Mouse (Mus musculus) heart, postnatal 0 days (tissue): Measurements from ENCODE around the gene Atxn7l3b. TPM values are rescaled to one million over a fixed set of nuclear protein-coding genes. Genes with fewer than 3 reads are reported as not detected.

ENCODE experiments used
- ATAC-seq: fragments of 200-750 bp; cut with Nextera tagmentation; 2 replicates; pipeline ENCODE4 v1.8.0; 2017; ENCODE audit warnings: low read depth, moderate number of reproducible peaks, moderate library complexity; ENCODE audit not compliant: insufficient read depth
- DNase-seq: peaks from one replicate; pipeline ENCODE4 v3.0.0-alpha.2; 2016; ENCODE audit warnings: low spot score
- H3K27ac ChIP-seq: fragments of 300-500 bp; sonication (generic); 2 replicates; pipeline ENCODE4 v1.5.1; 2014; ENCODE audit warnings: low read depth, mild to moderate bottlenecking
- H3K27me3 ChIP-seq: fragments of 300-500 bp; sonication (generic); 2 replicates; pipeline ENCODE4 v1.6.1; 2014; ENCODE audit warnings: low read length, mixed read lengths; ENCODE audit not compliant: control insufficient read depth, insufficient read depth
- H3K36me3 ChIP-seq: fragments of 300-500 bp; sonication (generic); replicated peaks from 2 replicates; pipeline ENCODE4 v1.6.1; 2014; ENCODE audit warnings: low read length, mixed read lengths; ENCODE audit not compliant: control insufficient read depth, insufficient read depth
- H3K4me1 ChIP-seq: fragments of 300-500 bp; sonication (generic); 2 replicates; pipeline ENCODE4 v1.6.1; 2014; ENCODE audit warnings: antibody characterized with exemption; ENCODE audit not compliant: control insufficient read depth, insufficient read depth
- H3K4me2 ChIP-seq: fragments of 300-500 bp; sonication (generic); 2 replicates; pipeline ENCODE4 v1.6.1; 2014; ENCODE audit warnings: low read depth, mild to moderate bottlenecking, low read length, moderate library complexity
- H3K4me3 ChIP-seq: fragments of 300-500 bp; sonication (generic); 2 replicates; pipeline ENCODE4 v1.5.1; 2014; ENCODE audit warnings: low read depth, low read length
- H3K9ac ChIP-seq: fragments of 300-500 bp; sonication (generic); replicated peaks from 2 replicates; pipeline ENCODE4 v1.6.1; 2014; ENCODE audit warnings: low read depth, low read length, mixed read lengths
- H3K9me3 ChIP-seq: fragments of 300-500 bp; sonication (generic); replicated peaks from 2 replicates; pipeline ENCODE4 v1.6.1; 2016; ENCODE audit warnings: low read length; ENCODE audit not compliant: control insufficient read depth
- CTCF ChIP-seq: IDR thresholded peaks from 2 replicates; pipeline ENCODE4 v1.5.1; 2016; ENCODE audit warnings: antibody characterized with exemption, control low read depth, low read depth
- EP300 ChIP-seq: IDR thresholded peaks from 2 replicates; pipeline ENCODE4 v1.6.1; 2016; ENCODE audit warnings: antibody characterized with exemption, low read depth
- WGBS: fragments of 180-500 bp; shearing (Covaris S2); extraction: QIAGEN DNeasy Blood & Tissue Kit; methylation state at CpG from one replicate; pipeline ENCODE4 v1.1.7; 2014; 5-methylcytosine and 5-hydroxymethylcytosine counted together
- polyA plus RNA-seq: library from polyadenylated mRNA; unstranded; fragments of >200 nt; fragmentation: Nextera tagmentation; extraction: Ambion mirVana; gene quantifications from 2 replicates; pipeline ENCODE4 v1.2.1, GENCODE M21; 2015
- total RNA-seq: library from RNA; depleted of rRNA; stranded (reverse); fragments of >200 nt; gene quantifications from 2 replicates; pipeline ENCODE4 v1.2.3, GENCODE M21; 2014; ENCODE audit warnings: low replicate concordance

Gene Atxn7l3b
- total and polyA plus RNA-seq, 2 experiments from 2014 or later: 41.1 to 99.3 TPM

DNA sequence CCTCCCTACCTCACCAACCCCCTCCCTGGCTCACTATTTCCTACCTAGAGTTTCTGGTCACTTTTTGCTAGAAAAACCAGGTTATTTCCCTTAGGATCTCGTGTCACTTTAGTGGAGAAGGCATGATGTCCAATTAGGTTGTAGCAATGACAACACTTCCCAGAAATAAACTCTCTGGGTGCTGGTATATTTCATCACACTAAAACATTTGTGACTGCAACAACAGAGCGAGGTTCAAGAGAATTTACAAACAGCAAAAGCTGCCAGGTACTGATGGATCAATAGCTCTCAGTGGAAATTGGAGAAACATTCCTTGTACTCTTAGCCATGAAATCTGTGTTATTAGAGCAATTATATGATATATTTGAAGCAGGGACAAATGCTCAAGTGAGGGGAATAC is 25.3 kb upstream of the Atxn7l3b start:
- no peaks in the 10 kb centered on the region for H3K9me3 ChIP-seq
- WGBS: 44% methylated on average over 2 of the region's 2 CpGs
- H3K4me1 ChIP-seq: no peaks in the 10 kb centered on the region
- no peak overlapping the region for H3K4me2 ChIP-seq
- H3K27ac ChIP-seq: no peak overlapping the region
- H3K36me3 ChIP-seq: no peaks in the 10 kb centered on the region
- no peaks in the 10 kb centered on the region for H3K27me3 ChIP-seq
- TF ChIP-seq EP300 (no peak), CTCF (no peak)
- H3K9ac ChIP-seq: no peak overlapping the region
- ATAC-seq: no peak
- no peak for DNase-seq
- no peak overlapping the region for H3K4me3 ChIP-seq

GRCm38 (mm10) chr10:112948453-112948852 is 19.7 kb upstream of the Atxn7l3b start:
- 69% methylated on average over 3 of the region's 3 CpGs for WGBS
- no peak overlapping the region for H3K27ac ChIP-seq
- H3K9ac ChIP-seq: no peak overlapping the region
- H3K4me3 ChIP-seq: no peak overlapping the region
- DNase-seq (no peak), ATAC-seq (no peak)
- H3K36me3 ChIP-seq: no peaks in the 10 kb centered on the region
- no peaks in the 10 kb centered on the region for H3K4me1 ChIP-seq
- no peak overlapping the region for H3K4me2 ChIP-seq
- no peaks in the 10 kb centered on the region for H3K27me3 ChIP-seq
- no peaks in the 10 kb centered on the region for H3K9me3 ChIP-seq
- TF ChIP-seq CTCF: no peak
- TF ChIP-seq EP300: no peak

GRCm38 (mm10) chr10:112929222-112929615 is 418 bp upstream of the Atxn7l3b start:
- H3K9ac ChIP-seq: peak overlapping the region; percentile 93
- no peak for ATAC-seq
- peak overlapping the region; percentile 96; the same call in 1 of the 2 replicates for H3K27ac ChIP-seq
- TF ChIP-seq CTCF (no peak), EP300 (no peak)
- peaks cover 17% of the 10 kb centered on the region; the same call in 1 of the 2 replicates for H3K36me3 ChIP-seq
- WGBS: 37% methylated on average over 9 of the region's 9 CpGs
- H3K4me1 ChIP-seq: peaks cover 24% of the 10 kb centered on the region
- no peaks in the 10 kb centered on the region for H3K9me3 ChIP-seq
- peak overlapping the region; percentile 76 for H3K4me2 ChIP-seq
- H3K4me3 ChIP-seq: peak overlapping the region; percentile 83
- H3K27me3 ChIP-seq: no peaks in the 10 kb centered on the region
- DNase-seq: no peak

DNA sequence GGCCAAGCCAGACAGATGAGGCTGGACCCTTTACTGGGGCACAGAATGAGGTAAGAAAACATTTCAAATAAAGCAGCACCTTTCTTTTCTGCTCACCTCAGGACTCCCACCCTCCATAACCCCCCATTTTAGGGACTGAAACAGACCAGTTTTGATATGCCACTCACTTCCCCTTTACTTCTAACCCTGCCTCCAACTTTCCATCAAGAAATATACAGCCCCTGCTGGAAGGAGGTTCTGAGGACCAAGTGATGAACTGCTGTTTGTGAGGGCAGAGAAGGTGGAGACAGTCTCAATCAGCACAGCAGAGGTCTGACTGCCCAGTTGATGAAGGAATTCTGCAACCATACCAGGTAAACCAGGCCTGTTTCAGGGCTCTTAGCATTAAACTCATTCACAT is 1.8 kb downstream of the Atxn7l3b start:
- Histone ChIP-seq H3K27ac (no peak overlapping the region), H3K27me3 (no peaks in the 10 kb centered on the region), H3K9me3 (no peaks in the 10 kb centered on the region), H3K4me2 (peak overlapping the region; percentile 76), H3K9ac (no peak overlapping the region), H3K36me3 (peaks cover 17% of the 10 kb centered on the region; the same call in 1 of the 2 replicates), H3K4me1 (peaks cover 24% of the 10 kb centered on the region), H3K4me3 (no peak overlapping the region)
- TF ChIP-seq EP300: no peak
- TF ChIP-seq CTCF: no peak
- DNase-seq (no peak), ATAC-seq (no peak)

DNA sequence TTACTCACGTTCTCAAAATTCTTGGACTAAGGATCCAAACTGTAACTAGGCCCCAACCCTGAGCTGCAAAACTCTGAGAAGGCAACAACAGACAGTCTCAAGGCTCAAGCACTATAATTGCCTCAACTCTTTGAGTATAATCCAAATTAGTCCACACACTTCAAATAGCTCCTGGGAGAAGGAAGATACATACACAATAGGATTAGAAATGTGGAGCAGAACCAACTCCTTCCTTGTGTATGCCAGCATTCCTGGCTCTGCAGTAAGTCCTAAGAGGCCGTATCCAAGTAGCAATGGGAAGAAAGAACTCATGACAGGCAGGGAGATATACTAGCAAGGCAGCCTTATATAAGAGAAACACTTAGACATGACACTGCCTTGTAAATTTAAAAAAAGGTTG is 2.5 kb downstream of the Atxn7l3b start:
- ATAC-seq: no peak
- no peaks in the 10 kb centered on the region for H3K27me3 ChIP-seq
- H3K4me3 ChIP-seq: no peak overlapping the region
- H3K9me3 ChIP-seq: no peaks in the 10 kb centered on the region
- H3K36me3 ChIP-seq: peaks cover 17% of the 10 kb centered on the region; the same call in 1 of the 2 replicates
- peaks cover 24% of the 10 kb centered on the region for H3K4me1 ChIP-seq
- DNase-seq: no peak
- 79% methylated on average over 2 of the region's 2 CpGs for WGBS
- H3K9ac ChIP-seq: no peak overlapping the region
- H3K4me2 ChIP-seq: peak overlapping the region; percentile 11; the same call in 1 of the 2 replicates
- H3K27ac ChIP-seq: no peak overlapping the region
- TF ChIP-seq EP300 (no peak), CTCF (no peak)

DNA sequence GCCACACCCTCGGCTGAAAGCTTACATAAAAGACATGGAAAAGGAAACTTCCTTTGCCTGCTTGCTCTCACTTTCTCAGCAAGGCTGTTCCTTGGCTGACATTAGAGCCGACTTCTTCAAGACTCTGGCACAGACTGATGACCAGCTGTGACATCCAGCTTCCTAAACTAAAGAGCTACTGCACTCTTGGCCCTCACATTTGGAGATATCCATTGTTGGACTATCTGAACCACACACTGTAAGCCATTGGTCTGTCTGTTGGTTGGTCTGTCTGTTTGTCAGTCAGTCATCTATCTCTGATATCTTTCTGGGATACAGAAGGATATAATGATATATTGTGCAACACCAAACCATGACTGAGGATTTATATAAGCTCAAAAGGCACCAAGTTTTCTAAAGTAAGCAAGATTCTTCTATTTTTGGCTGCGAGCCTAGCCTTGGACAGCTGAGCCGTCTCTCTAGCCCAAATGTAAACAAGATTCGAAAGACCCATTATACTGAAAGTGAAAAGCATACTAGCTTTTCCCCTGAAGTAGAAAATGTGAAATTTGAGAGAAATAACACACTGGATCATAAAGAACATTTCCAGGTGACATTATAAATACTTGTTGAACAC is 12.1 kb downstream of the Atxn7l3b start:
- no peak for ATAC-seq
- no peak for DNase-seq
- TF ChIP-seq EP300: no peak
- TF ChIP-seq CTCF: no peak

More for the DNA sequence above, 12.1 kb downstream of the Atxn7l3b start:
- no peaks in the 10 kb centered on the region for H3K27me3 ChIP-seq
- H3K9me3 ChIP-seq: no peaks in the 10 kb centered on the region
- H3K4me1 ChIP-seq: no peaks in the 10 kb centered on the region
- 56% methylated on average over 5 of the region's 5 CpGs for WGBS
- H3K4me2 ChIP-seq: no peak overlapping the region
- H3K36me3 ChIP-seq: no peaks in the 10 kb centered on the region
- no peak overlapping the region for H3K9ac ChIP-seq
- no peak overlapping the region for H3K4me3 ChIP-seq
- H3K27ac ChIP-seq: no peak overlapping the region
